Mouse (Mus musculus): ENCODE measurements around the gene Igsf11. TPM values are rescaled to one million over a fixed set of nuclear protein-coding genes. Genes with fewer than 3 reads are reported as not detected.

The Igsf11 gene
- polyA plus RNA-seq, 1 experiment from 2014 or later: 0.77 TPM

DNA sequence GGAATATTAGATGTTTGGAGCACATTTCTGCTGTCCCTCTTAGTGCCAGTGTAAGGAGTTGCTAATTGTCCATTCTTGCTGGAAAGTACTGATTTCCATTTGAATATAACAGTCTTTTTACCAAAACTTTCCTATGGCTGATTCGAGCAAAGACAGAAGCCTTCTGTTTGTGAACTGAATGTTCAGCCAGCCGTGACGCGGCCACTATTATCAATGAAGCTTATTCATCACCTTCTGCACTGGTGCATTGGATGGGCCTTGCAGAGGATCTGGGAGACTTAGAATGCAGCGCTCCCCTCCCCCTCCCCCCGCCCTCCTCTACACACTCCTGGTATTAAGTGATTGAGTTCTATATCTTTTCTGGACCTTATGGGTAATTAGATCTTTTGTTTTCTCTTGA is 48.8 kb downstream of the Igsf11 start:
- ATAC-seq (ENCODE audit: insufficient number of reproducible peaks, low FRiP score, low TSS enrichment, low read depth): no peak
- no peaks in the 10 kb centered on the region for H3K4me1 ChIP-seq
- no peaks in the 10 kb centered on the region for H3K9me3 ChIP-seq
- H3K9ac ChIP-seq: no peak overlapping the region
- H3K36me3 ChIP-seq: no peaks in the 10 kb centered on the region
- H3K27me3 ChIP-seq: no peaks in the 10 kb centered on the region
- no peak overlapping the region for H3K27ac ChIP-seq
- 85% methylated on average over 6 of the region's 6 CpGs for WGBS
- no peak overlapping the region for H3K4me2 ChIP-seq
- no peak overlapping the region for H3K4me3 ChIP-seq

DNA sequence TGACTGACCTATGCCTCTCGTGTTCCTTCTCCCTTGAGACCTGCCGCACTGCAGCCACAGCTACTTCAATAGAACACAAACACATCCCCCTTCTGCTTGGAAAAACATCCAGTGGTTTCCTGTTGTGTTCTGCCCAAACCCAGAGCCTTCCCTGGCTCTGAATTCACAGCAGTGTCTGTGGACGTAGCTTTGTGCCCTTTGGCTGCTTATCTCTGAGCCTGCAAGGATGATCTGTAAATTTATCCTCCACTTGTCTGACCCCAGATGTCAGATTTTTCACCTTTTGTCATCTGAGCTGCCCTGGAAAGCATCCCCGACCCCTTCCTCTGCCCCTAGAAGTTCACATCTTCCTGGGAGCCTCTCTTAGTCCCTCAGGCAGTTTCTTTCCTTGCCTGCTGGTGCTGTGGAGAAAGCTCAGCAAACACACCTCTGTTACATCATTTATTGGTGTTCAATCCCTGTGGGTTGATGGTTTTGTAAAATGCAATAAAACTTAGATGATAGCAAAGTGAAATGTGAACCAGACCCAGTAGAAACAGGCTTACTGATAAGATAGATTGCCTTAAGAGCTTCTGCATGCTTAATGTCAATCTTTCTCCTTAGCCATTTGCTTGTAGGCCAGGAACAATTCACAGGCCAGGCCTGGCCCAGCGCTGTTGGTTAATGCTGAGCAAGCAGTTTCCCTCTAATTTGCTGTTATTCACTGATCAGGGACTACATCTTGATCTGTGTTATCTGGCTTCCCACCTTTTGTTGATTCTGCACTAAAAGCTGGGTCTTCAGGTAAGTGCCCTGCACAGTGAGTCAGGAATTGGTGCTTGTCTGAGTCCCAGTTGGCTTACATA is 51.5 kb downstream of the Igsf11 start:
- H3K4me1 ChIP-seq: no peaks in the 10 kb centered on the region
- 40% methylated on average over 5 of the region's 5 CpGs for WGBS
- no peaks in the 10 kb centered on the region for H3K9me3 ChIP-seq
- H3K4me3 ChIP-seq: no peak overlapping the region
- no peak for ATAC-seq (ENCODE audit: insufficient number of reproducible peaks, low FRiP score, low TSS enrichment, low read depth)
- no peaks in the 10 kb centered on the region for H3K36me3 ChIP-seq
- H3K27me3 ChIP-seq: no peaks in the 10 kb centered on the region
- H3K27ac ChIP-seq: no peak overlapping the region
- H3K9ac ChIP-seq: no peak overlapping the region
- no peak overlapping the region for H3K4me2 ChIP-seq

DNA sequence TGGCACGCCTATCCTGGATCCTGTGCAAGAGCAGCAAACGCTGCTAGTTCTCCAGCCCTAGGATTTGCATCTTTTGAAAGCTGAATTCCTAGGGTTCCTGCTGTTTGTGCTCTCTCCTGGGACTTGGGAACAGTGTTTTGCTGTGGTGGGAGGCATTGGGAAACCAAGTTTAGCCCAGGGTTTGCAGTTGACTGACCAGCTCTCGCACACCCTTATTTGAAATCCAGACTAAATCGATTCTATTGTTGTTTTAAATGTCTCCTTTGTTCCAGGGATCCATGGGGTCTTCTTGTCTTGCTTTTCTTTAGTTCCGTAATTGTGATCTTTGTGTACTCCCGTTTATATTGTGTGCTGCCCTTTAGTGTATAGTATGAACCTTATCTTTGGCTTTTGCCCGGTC is 52.6 kb downstream of the Igsf11 start:
- no peak overlapping the region for H3K9ac ChIP-seq
- H3K4me1 ChIP-seq: no peaks in the 10 kb centered on the region
- no peak overlapping the region for H3K4me3 ChIP-seq
- 82% methylated on average over 7 of the region's 7 CpGs for WGBS
- H3K27ac ChIP-seq: no peak overlapping the region
- H3K27me3 ChIP-seq: no peaks in the 10 kb centered on the region
- no peaks in the 10 kb centered on the region for H3K9me3 ChIP-seq
- no peaks in the 10 kb centered on the region for H3K36me3 ChIP-seq
- no peak overlapping the region for H3K4me2 ChIP-seq
- no peak for ATAC-seq (ENCODE audit: insufficient number of reproducible peaks, low FRiP score, low TSS enrichment, low read depth)

DNA sequence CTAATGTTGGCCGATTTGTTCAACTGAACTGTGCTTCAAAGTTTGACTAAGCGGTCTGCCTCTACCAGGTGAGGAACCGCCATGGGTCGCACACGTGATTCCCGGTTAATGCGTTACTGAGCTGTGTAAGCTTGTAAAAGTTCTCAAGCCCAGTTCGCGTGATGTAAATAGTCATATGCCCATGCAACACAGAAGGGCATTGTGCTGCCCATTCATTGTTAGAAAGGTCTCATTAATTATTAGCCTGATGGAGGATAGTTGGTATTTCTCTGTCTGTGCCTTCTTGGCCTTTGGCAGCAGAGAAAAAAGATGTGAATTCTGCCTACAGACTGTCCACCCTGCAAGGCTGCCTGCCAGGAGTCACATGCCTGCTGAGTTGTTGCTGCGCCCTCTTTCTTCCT is 53.1 kb downstream of the Igsf11 start:
- Histone ChIP-seq H3K4me3 (no peak overlapping the region), H3K27me3 (no peaks in the 10 kb centered on the region), H3K9ac (no peak overlapping the region), H3K27ac (no peak overlapping the region), H3K4me1 (no peaks in the 10 kb centered on the region), H3K36me3 (no peaks in the 10 kb centered on the region), H3K4me2 (no peak overlapping the region), H3K9me3 (no peaks in the 10 kb centered on the region)
- no peak for ATAC-seq (ENCODE audit: insufficient number of reproducible peaks, low FRiP score, low TSS enrichment, low read depth)
- WGBS: 72% methylated on average over 10 of the region's 10 CpGs

DNA sequence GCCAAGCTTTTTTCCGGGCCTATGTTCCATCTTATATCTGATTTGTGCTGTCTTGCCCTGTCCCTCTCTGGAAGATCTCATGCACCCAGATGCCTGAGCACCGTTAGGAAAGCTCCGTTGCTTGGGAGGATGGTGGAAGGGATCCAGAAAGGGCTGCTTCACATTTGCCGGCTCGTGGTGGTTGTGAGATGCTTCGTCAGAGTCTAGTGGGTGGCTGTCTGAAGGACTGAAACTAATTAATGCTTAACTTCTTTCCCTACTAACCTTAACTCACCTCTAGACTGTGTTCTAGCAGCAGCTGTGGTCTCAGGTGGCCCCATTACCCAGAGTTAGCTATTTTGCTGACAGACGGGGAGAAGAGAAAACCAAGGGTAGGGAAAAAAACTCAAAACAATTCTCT is 54.0 kb downstream of the Igsf11 start:
- H3K36me3 ChIP-seq: no peaks in the 10 kb centered on the region
- no peak overlapping the region for H3K27ac ChIP-seq
- no peaks in the 10 kb centered on the region for H3K27me3 ChIP-seq
- H3K4me1 ChIP-seq: no peaks in the 10 kb centered on the region
- no peak overlapping the region for H3K4me3 ChIP-seq
- H3K9ac ChIP-seq: no peak overlapping the region
- H3K9me3 ChIP-seq: no peaks in the 10 kb centered on the region
- no peak overlapping the region for H3K4me2 ChIP-seq
- 43% methylated on average over 7 of the region's 7 CpGs for WGBS
- ATAC-seq (ENCODE audit: insufficient number of reproducible peaks, low FRiP score, low TSS enrichment, low read depth): no peak

DNA sequence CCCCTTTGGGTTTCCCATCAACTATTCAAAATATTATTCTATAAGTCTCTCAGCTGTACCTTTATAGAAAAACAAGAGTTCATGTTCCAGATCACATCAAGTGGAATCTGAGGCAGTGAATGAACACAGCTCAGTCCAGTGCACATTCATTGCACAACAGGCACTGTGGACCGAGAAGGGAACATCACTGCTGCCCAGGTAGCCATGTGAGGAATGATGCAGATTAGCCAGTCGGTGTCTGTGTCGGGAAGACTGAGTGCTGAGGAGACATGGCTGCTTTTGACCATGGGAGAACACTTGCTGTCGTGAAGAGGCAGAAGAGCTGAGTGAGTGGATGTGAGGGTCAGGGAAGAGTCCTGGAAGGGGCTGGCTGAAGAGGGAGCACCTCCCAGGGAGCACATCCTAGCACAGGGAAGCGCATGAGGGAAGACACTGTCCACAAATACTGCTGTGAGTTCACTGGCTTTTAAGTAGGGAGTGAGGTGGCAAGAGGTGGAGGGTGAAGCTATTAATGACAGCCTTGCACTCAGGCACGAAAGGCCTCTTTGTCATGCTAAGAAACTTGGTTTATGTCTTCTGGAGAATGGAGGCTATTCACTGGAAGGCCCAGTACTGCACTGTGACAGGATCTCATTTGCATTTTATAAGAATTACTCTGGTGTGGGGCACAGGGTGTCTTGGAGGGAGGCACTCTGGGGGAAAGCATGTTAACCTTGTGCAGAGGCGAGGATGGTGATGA is 54.8 kb downstream of the Igsf11 start:
- no peak overlapping the region for H3K9ac ChIP-seq
- no peak overlapping the region for H3K27ac ChIP-seq
- no peaks in the 10 kb centered on the region for H3K27me3 ChIP-seq
- no peak overlapping the region for H3K4me3 ChIP-seq
- H3K9me3 ChIP-seq: no peaks in the 10 kb centered on the region
- WGBS: 84% methylated on average over 7 of the region's 7 CpGs
- H3K4me1 ChIP-seq: no peaks in the 10 kb centered on the region
- no peak overlapping the region for H3K4me2 ChIP-seq
- ATAC-seq (ENCODE audit: insufficient number of reproducible peaks, low FRiP score, low TSS enrichment, low read depth): no peak
- H3K36me3 ChIP-seq: no peaks in the 10 kb centered on the region

DNA sequence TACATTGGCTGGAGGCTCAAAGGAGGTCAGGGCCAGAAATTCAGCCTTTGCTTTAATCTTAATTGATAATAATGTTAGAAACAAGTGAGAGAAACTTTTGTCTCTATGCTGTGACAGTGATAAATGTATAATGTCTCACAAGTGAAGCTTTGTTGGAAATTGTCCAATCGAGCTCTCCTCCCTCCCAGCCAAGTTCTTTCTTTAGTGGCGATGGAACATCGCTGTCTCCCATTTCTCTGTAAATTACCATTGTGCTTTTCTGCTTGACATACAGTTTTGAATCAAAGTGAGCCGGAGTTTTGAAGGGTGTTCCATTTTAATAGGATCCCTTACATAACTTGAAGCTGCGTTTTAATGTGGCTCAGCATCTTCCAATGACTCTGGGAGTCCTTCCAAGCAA is 56.0 kb downstream of the Igsf11 start:
- ATAC-seq (ENCODE audit: insufficient number of reproducible peaks, low FRiP score, low TSS enrichment, low read depth): no peak
- Histone ChIP-seq H3K4me2 (no peak overlapping the region), H3K4me1 (no peaks in the 10 kb centered on the region), H3K27ac (no peak overlapping the region), H3K4me3 (no peak overlapping the region), H3K9ac (no peak overlapping the region), H3K27me3 (no peaks in the 10 kb centered on the region), H3K36me3 (no peaks in the 10 kb centered on the region), H3K9me3 (no peaks in the 10 kb centered on the region)
- WGBS: 89% methylated on average over 5 of the region's 5 CpGs

DNA sequence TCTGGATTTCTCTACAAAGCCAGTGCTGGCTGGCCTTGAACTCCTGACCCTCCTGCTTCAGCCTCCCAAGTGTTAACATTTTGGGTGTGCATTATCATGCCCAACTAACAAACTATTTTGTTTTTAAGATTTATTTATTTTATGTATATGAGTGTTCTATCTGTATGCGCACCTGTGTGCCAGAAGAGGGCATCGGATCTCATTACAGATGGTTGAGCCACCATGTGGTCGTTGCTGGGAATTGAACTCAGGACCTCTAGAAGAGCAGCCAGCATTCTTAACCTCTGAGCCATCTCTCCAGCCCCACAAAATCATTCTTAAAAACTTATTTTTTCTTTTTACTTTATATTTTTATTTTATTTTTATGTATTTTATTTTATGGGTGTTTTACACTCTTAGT is 60.4 kb downstream of the Igsf11 start:
- peaks cover 7% of the 10 kb centered on the region; the same call in 1 of the 2 replicates for H3K9me3 ChIP-seq
- H3K27me3 ChIP-seq: no peaks in the 10 kb centered on the region
- ATAC-seq (ENCODE audit: insufficient number of reproducible peaks, low FRiP score, low TSS enrichment, low read depth): no peak
- H3K4me1 ChIP-seq: no peaks in the 10 kb centered on the region
- no peak overlapping the region for H3K27ac ChIP-seq
- no peak overlapping the region for H3K4me2 ChIP-seq
- 97% methylated on average over 3 of the region's 3 CpGs for WGBS
- H3K36me3 ChIP-seq: no peaks in the 10 kb centered on the region
- no peak overlapping the region for H3K4me3 ChIP-seq
- no peak overlapping the region for H3K9ac ChIP-seq

DNA sequence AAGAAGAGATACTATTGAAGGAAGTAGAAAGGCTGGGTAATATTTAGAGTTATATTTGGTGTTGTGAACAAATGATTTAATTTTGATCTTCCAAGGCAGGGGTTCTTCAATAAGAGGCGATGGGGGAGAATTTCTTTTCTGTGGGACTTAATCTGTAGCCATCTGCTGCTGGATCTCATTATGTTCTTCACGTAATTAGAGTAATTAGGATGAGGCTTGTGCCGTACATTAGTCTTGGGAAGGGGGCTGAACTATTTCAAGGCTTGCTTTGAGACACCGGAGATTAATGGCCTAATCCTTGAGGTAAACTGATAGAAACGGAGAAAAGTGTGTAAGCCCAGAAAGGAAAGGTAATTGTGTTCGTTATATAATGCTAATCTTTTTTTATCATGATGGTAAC is 61.4 kb downstream of the Igsf11 start:
- Histone ChIP-seq H3K9me3 (peaks cover 7% of the 10 kb centered on the region; the same call in 1 of the 2 replicates), H3K9ac (no peak overlapping the region), H3K36me3 (no peaks in the 10 kb centered on the region), H3K4me3 (no peak overlapping the region), H3K4me2 (no peak overlapping the region), H3K4me1 (no peaks in the 10 kb centered on the region), H3K27me3 (no peaks in the 10 kb centered on the region), H3K27ac (no peak overlapping the region)
- 65% methylated on average over 6 of the region's 6 CpGs for WGBS
- ATAC-seq (ENCODE audit: insufficient number of reproducible peaks, low FRiP score, low TSS enrichment, low read depth): no peak

DNA sequence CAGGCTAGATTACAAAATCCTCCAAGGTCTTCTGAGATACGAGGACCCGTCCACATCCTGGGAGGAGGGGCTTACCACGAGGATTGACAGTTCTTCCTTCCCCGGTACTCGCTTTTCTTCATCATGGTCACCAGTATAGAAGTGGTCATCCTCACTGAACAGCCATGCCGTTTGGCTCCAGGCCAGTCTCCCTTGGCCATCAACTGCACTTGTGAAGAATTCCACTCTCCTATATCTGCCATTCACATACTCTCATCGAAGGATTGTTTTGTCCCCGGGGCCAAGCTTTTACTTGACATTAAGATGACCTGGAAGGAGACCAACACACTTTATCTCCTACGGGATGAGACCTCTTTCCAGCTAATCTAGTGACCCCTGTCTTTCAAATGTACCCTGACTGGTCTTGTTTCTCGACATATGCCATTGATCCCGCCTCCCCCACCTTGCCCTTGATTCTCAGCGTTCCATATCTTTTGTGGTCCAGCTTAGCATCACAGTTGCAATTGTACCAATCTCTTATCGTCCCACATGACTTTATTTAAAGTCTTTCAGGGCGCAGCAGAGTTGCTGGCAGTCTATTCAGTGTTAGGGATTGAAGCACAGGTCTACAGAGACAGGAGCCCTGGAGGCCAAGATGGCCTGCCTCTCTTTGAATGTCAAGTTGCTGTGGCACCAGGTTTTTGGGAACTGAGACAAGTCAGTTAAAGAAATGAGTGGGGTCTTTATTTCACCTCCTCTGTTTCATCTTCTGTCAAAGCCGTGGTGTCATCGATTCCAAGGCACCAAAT is 62.2 kb downstream of the Igsf11 start:
- H3K27me3 ChIP-seq: no peaks in the 10 kb centered on the region
- H3K4me1 ChIP-seq: no peaks in the 10 kb centered on the region
- H3K4me2 ChIP-seq: no peak overlapping the region
- ATAC-seq (ENCODE audit: insufficient number of reproducible peaks, low FRiP score, low TSS enrichment, low read depth): no peak
- H3K27ac ChIP-seq: no peak overlapping the region
- no peak overlapping the region for H3K4me3 ChIP-seq
- H3K9ac ChIP-seq: no peak overlapping the region
- WGBS: 91% methylated on average over 16 of the region's 16 CpGs
- no peaks in the 10 kb centered on the region for H3K36me3 ChIP-seq
- peaks cover 7% of the 10 kb centered on the region; the same call in 1 of the 2 replicates for H3K9me3 ChIP-seq

DNA sequence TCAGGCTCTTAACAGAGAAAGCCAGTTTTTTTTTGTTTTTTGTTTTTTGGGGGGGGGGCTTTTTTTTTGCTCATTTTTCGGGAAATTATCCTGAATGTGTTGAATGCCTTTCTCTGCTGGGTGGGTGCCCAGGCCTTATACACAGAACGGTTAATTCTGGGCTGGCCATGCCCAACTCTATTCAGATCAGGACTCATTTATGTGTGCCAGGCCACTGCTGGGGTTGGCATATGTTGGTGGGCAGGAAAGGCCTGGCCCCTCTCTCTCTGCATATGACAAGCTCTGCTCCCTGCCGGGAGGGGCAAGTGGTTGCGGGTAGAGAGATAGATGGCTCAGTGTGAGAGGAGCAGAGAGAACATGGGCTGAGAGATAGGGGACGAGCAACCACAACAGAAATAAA is 62.8 kb downstream of the Igsf11 start:
- H3K27ac ChIP-seq: no peak overlapping the region

DNA sequence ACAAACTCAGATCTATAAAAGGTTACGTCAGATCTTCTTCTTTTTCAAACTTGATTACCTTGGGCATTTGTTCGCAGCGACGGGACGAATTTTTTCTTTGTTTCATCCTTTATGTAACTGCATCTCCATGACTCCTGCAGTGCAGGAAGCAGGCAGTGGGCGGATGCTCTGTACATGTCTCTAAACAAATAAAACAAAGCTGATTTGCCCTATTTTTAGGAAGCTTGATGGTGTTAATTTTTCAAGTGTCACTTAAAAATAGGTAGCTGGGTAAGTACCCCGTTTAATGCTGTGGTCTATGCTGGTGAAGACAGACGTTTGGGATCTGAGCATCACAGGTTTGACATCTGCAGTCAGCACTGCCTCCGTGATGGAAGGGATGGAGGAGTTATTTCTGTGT is 66.3 kb downstream of the Igsf11 start:
- no peak for ATAC-seq (ENCODE audit: insufficient number of reproducible peaks, low FRiP score, low TSS enrichment, low read depth)
- Histone ChIP-seq H3K4me2 (no peak overlapping the region), H3K4me3 (no peak overlapping the region), H3K27me3 (no peaks in the 10 kb centered on the region), H3K9ac (no peak overlapping the region), H3K27ac (no peak overlapping the region), H3K36me3 (no peaks in the 10 kb centered on the region), H3K4me1 (no peaks in the 10 kb centered on the region), H3K9me3 (peaks cover 7% of the 10 kb centered on the region; the same call in 1 of the 2 replicates)
- WGBS: 80% methylated on average over 9 of the region's 9 CpGs

More for the DNA sequence above, 62.8 kb downstream of the Igsf11 start:
- Histone ChIP-seq H3K9me3 (peaks cover 7% of the 10 kb centered on the region; the same call in 1 of the 2 replicates), H3K36me3 (no peaks in the 10 kb centered on the region), H3K4me3 (no peak overlapping the region), H3K9ac (no peak overlapping the region), H3K27me3 (no peaks in the 10 kb centered on the region), H3K4me1 (no peaks in the 10 kb centered on the region), H3K4me2 (no peak overlapping the region)
- ATAC-seq (ENCODE audit: insufficient number of reproducible peaks, low FRiP score, low TSS enrichment, low read depth): no peak
- 83% methylated on average over 5 of the region's 5 CpGs for WGBS
